Mouse (Mus musculus): ENCODE measurements around the gene Ttc25. TPM values are rescaled to one million over a fixed set of nuclear protein-coding genes. Genes with fewer than 3 reads are reported as not detected.
A peak's percentile ranks its signal among the peaks of the same experiment; 100 is the strongest.

The Ttc25 gene
- polyA plus RNA-seq, 1 experiment from 2014 or later = 0.45 TPM

DNA sequence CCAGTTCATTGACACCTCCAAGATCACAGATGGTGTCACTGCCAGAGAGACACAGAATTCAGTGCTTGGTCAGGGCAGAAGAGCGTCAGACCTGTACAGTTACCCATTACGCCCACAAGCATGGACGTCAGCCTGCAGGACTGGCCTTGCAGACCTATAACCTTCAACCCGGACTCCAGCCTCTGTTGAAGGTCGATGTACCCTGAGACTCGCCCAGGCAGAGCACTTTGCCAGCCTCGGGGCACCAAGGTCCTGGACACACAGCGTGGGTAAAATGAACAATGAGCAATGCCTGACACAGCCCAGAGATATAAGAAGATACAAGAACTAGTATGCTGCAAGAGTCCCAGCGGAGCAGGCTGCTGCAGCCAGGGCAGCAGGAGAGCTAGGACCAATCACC is 30.3 kb upstream of the Ttc25 start:
- Histone ChIP-seq H3K9me3 (ENCODE audit: control insufficient read depth, low read length) (no peaks in the 10 kb centered on the region), H3K4me2 (ENCODE audit: low read depth, low read length) (no peak overlapping the region), H3K27ac (ENCODE audit: low read length) (no peak overlapping the region), H3K4me3 (ENCODE audit: low read length) (no peak overlapping the region), H3K27me3 (replicated peaks; ENCODE audit: control insufficient read depth, insufficient read depth, low read length) (no peaks in the 10 kb centered on the region), H3K9ac (ENCODE audit: low read depth, low read length) (no peak overlapping the region), H3K36me3 (ENCODE audit: control insufficient read depth, insufficient read depth, low read length) (peaks cover 11% of the 10 kb centered on the region), H3K4me1 (ENCODE audit: control insufficient read depth, insufficient read depth, low read length) (peaks cover 24% of the 10 kb centered on the region)
- no peak for ATAC-seq
- WGBS = 89% methylated on average over 9 of the region's 9 CpGs

DNA sequence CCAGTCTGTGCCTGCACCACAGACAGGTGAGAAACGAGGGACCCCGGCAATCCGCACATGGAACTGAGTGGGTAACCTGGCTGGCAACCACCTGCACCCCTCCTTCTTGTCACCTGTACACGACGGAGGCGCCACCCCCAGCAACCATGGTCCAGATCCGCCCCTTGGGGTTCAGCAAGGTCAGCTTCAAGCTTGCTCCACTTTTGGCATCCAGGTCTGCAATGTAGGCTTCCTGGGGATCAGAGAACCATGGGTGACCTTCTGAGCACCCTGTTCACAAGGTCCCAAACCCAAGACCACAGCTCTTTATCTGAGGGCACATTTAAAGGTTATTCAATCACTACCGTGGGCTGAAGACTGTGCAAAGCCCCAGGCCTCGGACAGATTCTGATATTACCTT is 29.6 kb upstream of the Ttc25 start:
- 88% methylated on average over 9 of the region's 9 CpGs for WGBS
- peak overlapping the region; percentile 4; the same call in 1 of the 2 replicates for H3K27ac ChIP-seq (ENCODE audit: low read length)
- H3K4me3 ChIP-seq (ENCODE audit: low read length) = no peak overlapping the region
- no peak overlapping the region for H3K9ac ChIP-seq (ENCODE audit: low read depth, low read length)
- ATAC-seq = no peak
- H3K27me3 ChIP-seq (replicated peaks; ENCODE audit: control insufficient read depth, insufficient read depth, low read length) = no peaks in the 10 kb centered on the region
- H3K4me2 ChIP-seq (ENCODE audit: low read depth, low read length) = no peak overlapping the region
- no peaks in the 10 kb centered on the region for H3K9me3 ChIP-seq (ENCODE audit: control insufficient read depth, low read length)
- H3K36me3 ChIP-seq (ENCODE audit: control insufficient read depth, insufficient read depth, low read length) = peaks cover 13% of the 10 kb centered on the region
- H3K4me1 ChIP-seq (ENCODE audit: control insufficient read depth, insufficient read depth, low read length) = peaks cover 24% of the 10 kb centered on the region

DNA sequence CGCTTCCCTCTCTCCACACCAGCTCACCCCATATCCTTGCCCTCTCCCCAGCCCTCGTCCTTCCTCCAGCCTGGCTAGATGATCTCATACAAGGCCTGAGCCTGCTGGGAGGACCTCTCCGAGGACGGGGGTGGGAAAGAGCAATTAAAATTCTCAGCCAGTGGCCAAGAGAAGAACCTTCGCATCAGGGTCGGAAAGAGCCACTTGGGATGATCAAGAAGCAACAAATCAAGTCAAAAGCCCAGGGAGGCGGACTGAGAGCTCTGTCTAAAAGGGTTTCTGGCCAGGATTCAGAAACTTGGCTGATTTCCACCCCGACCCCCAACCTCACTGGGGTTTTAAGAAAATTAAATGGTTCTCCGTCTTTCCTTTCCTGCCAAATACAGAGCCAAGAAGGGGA is 29.1 kb upstream of the Ttc25 start:
- Histone ChIP-seq H3K4me2 (ENCODE audit: low read depth, low read length) (no peak overlapping the region), H3K4me1 (ENCODE audit: control insufficient read depth, insufficient read depth, low read length) (peaks cover 24% of the 10 kb centered on the region), H3K27me3 (replicated peaks; ENCODE audit: control insufficient read depth, insufficient read depth, low read length) (no peaks in the 10 kb centered on the region), H3K9me3 (ENCODE audit: control insufficient read depth, low read length) (no peaks in the 10 kb centered on the region), H3K4me3 (ENCODE audit: low read length) (no peak overlapping the region), H3K9ac (ENCODE audit: low read depth, low read length) (no peak overlapping the region), H3K27ac (ENCODE audit: low read length) (no peak overlapping the region), H3K36me3 (ENCODE audit: control insufficient read depth, insufficient read depth, low read length) (peaks cover 13% of the 10 kb centered on the region)
- no peak for ATAC-seq
- WGBS = 55% methylated on average over 9 of the region's 9 CpGs

DNA sequence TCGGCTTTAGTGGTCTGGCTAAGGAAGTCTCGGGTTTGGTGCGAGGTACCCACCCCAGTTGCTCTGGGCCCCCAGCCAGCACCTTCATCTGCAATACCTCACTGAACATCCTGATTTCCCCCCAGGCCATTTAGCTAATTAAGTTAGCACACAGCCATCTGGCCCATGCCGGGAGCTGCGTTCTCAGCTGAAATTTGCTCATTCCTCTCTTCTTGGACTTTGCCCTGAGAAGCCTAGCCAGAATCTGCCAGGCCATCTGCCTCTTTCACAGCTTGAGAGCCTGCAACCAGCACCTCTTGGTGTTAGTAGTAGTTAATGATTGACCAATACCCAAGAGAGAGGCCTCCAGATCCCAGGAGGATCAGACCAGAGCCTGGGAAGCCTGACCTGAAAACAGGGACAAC is 27.2 kb upstream of the Ttc25 start:
- 35% methylated on average over 5 of the region's 5 CpGs for WGBS
- no peaks in the 10 kb centered on the region for H3K27me3 ChIP-seq (replicated peaks; ENCODE audit: control insufficient read depth, insufficient read depth, low read length)
- H3K27ac ChIP-seq (ENCODE audit: low read length) = peak overlapping the region; percentile 51
- H3K4me3 ChIP-seq (ENCODE audit: low read length) = no peak overlapping the region
- peaks cover 24% of the 10 kb centered on the region for H3K4me1 ChIP-seq (ENCODE audit: control insufficient read depth, insufficient read depth, low read length)
- no peak overlapping the region for H3K4me2 ChIP-seq (ENCODE audit: low read depth, low read length)
- no peak overlapping the region for H3K9ac ChIP-seq (ENCODE audit: low read depth, low read length)
- H3K36me3 ChIP-seq (ENCODE audit: control insufficient read depth, insufficient read depth, low read length) = peaks cover 26% of the 10 kb centered on the region
- peak; percentile 94 for ATAC-seq
- no peaks in the 10 kb centered on the region for H3K9me3 ChIP-seq (ENCODE audit: control insufficient read depth, low read length)

DNA sequence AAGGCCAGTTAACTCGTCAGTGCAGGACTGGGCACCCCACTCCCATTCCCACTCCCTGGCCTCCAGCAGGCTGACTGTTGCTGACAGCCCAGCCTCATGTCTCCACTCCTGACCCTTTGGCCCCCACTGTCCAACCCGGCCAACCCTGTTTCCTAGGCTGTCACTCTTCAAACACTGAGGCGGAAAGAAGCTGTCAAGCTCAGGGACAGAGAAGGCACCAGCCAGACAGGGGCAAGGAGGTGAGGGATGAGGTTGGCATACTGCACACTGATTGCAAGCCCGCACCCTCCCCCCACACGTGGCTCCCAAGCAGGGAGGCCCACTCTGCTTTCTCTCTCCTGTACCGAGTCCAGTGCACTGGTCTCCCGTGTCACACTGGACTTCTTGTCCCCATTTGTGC is 26.2 kb upstream of the Ttc25 start:
- peak; percentile 14; the same call in 1 of the 2 replicates for ATAC-seq
- Histone ChIP-seq H3K4me2 (ENCODE audit: low read depth, low read length) (no peak overlapping the region), H3K9me3 (ENCODE audit: control insufficient read depth, low read length) (no peaks in the 10 kb centered on the region), H3K36me3 (ENCODE audit: control insufficient read depth, insufficient read depth, low read length) (peaks cover 27% of the 10 kb centered on the region), H3K9ac (ENCODE audit: low read depth, low read length) (no peak overlapping the region), H3K4me1 (ENCODE audit: control insufficient read depth, insufficient read depth, low read length) (peaks cover 27% of the 10 kb centered on the region), H3K27me3 (replicated peaks; ENCODE audit: control insufficient read depth, insufficient read depth, low read length) (no peaks in the 10 kb centered on the region), H3K4me3 (ENCODE audit: low read length) (no peak overlapping the region), H3K27ac (ENCODE audit: low read length) (peak overlapping the region; percentile 59)
- 57% methylated on average over 7 of the region's 7 CpGs for WGBS

DNA sequence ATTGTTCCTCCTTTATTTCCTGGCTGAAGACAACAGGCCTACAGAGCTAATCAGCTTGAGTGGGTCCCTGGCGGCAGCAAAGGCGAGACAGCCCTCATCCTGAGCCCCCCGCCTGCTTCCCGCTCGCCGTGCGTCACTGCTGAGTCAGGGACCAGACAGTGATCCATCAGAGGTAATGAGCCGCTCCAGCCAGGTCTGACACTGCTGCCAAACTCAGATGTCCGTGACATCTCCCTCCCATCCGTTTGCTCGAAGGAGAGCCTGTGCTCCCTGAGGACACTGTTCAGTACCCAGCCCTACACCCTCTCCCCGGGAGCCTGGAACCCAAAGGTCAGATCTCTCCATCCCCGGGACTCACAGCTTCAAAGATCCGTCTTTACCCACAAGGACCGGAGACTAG is 24.6 kb upstream of the Ttc25 start:
- peaks cover 18% of the 10 kb centered on the region for H3K36me3 ChIP-seq (ENCODE audit: control insufficient read depth, insufficient read depth, low read length)
- H3K4me2 ChIP-seq (ENCODE audit: low read depth, low read length) = no peak overlapping the region
- ATAC-seq = no peak
- peaks cover 43% of the 10 kb centered on the region for H3K4me1 ChIP-seq (ENCODE audit: control insufficient read depth, insufficient read depth, low read length)
- WGBS = 71% methylated on average over 15 of the region's 15 CpGs
- no peak overlapping the region for H3K4me3 ChIP-seq (ENCODE audit: low read length)
- H3K27me3 ChIP-seq (replicated peaks; ENCODE audit: control insufficient read depth, insufficient read depth, low read length) = no peaks in the 10 kb centered on the region
- H3K27ac ChIP-seq (ENCODE audit: low read length) = no peak overlapping the region
- no peaks in the 10 kb centered on the region for H3K9me3 ChIP-seq (ENCODE audit: control insufficient read depth, low read length)
- no peak overlapping the region for H3K9ac ChIP-seq (ENCODE audit: low read depth, low read length)

DNA sequence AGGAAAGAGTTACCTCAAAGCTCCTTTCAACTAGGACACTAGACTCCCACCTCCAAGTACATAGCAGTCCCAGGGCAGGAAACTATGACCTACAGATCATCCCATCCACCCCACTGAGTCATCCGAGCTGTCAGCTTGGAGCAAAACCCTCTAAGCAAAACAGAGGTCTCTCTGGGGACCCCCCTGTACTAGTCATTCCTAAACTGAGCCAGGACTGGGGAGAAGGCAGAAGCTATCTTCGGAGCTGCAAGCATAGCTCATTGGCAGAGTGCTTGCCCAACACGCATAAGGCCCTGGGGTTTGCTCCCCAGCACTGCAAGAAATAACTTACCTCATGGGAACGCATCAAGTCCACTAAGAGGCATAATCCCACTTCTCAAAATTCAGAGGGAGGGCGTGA is 21.0 kb upstream of the Ttc25 start:
- Histone ChIP-seq H3K9me3 (ENCODE audit: control insufficient read depth, low read length) (no peaks in the 10 kb centered on the region), H3K9ac (ENCODE audit: low read depth, low read length) (no peak overlapping the region), H3K4me1 (ENCODE audit: control insufficient read depth, insufficient read depth, low read length) (peaks cover 39% of the 10 kb centered on the region), H3K4me2 (ENCODE audit: low read depth, low read length) (no peak overlapping the region), H3K27ac (ENCODE audit: low read length) (no peak overlapping the region), H3K27me3 (replicated peaks; ENCODE audit: control insufficient read depth, insufficient read depth, low read length) (no peaks in the 10 kb centered on the region), H3K4me3 (ENCODE audit: low read length) (no peak overlapping the region), H3K36me3 (ENCODE audit: control insufficient read depth, insufficient read depth, low read length) (peaks cover 18% of the 10 kb centered on the region)
- no peak for ATAC-seq
- 81% methylated on average over 5 of the region's 5 CpGs for WGBS

DNA sequence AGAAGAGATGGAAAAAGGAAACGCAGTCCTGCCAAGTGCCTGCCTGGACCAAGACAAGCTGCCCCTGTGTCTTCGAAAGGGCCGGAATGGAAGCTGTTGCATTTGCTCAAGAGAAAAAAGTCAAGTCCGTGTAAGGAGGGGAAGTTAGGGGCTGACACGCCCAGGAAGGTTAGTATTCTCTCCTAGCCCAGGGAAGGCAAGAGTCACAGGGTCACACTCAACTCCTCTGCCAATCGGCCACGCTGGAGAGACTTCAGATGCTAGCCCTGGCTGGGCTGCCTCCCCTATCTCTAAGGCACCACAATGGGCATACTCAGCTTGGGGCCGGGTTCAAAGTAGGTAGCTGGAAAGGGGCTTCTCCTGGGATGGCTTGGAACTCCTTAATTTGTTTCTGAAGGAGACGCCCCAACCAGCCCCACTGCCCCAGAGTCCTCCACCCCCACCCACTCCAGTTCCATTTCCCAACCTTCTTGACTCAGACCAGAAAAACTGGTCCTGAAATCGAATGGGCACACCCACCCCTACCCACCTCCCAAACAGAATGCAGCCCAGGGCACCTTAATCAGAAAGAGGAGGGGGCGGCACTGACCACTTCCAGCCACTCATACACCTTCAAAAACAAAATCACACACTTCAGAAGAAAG is 20.3 kb upstream of the Ttc25 start:
- Histone ChIP-seq H3K9ac (ENCODE audit: low read depth, low read length) (peak overlapping the region; percentile 18; the same call in 1 of the 2 replicates), H3K4me1 (ENCODE audit: control insufficient read depth, insufficient read depth, low read length) (peaks cover 37% of the 10 kb centered on the region), H3K4me2 (ENCODE audit: low read depth, low read length) (peak overlapping the region; percentile 92), H3K9me3 (ENCODE audit: control insufficient read depth, low read length) (no peaks in the 10 kb centered on the region), H3K27me3 (replicated peaks; ENCODE audit: control insufficient read depth, insufficient read depth, low read length) (no peaks in the 10 kb centered on the region), H3K4me3 (ENCODE audit: low read length) (peak overlapping the region; percentile 64), H3K36me3 (ENCODE audit: control insufficient read depth, insufficient read depth, low read length) (peaks cover 18% of the 10 kb centered on the region), H3K27ac (ENCODE audit: low read length) (no peak overlapping the region; the same call in 1 of the 2 replicates)
- WGBS = 41% methylated on average over 11 of the region's 11 CpGs
- no peak for ATAC-seq

DNA sequence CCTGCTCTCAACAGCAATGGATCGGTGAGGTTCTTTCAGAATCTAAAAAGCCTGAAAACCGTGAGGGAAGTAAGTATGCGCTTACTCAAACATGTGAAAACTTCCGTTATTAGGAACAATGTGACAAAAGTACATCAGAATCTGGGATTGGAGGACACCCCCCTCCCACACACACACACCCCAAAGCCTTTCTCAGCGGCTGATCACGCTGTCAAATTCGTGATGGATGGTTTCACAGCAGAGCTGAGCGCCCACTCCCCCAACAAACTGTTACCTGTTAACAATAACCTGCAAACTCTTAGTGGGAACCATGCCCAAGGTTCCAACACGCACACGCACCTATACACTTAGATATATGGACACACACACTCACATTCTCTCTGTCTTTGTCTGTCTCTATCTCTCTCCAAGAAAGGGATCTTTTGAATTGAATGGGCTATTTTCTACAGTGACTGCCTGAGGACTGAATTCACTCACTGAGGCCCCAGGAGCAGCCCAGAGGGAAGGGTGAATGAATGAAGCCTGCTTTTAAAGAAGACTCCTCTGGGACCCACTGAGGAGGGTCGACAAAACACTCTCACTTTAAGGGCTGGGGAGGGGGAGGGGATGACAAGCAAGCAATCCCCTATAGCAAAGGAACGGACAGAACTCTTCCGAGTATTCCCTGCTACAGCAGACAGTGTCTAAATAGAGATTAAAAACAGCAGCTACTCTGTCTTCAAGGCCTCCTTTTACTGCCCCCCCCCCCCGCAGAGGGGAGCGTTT is 19.2 kb upstream of the Ttc25 start:
- no peaks in the 10 kb centered on the region for H3K9me3 ChIP-seq (ENCODE audit: control insufficient read depth, low read length)
- H3K36me3 ChIP-seq (ENCODE audit: control insufficient read depth, insufficient read depth, low read length) = peaks cover 16% of the 10 kb centered on the region
- H3K4me1 ChIP-seq (ENCODE audit: control insufficient read depth, insufficient read depth, low read length) = peaks cover 37% of the 10 kb centered on the region
- H3K4me3 ChIP-seq (ENCODE audit: low read length) = peak overlapping the region; percentile 64
- H3K9ac ChIP-seq (ENCODE audit: low read depth, low read length) = peak overlapping the region; percentile 76
- peak overlapping the region; percentile 92 for H3K4me2 ChIP-seq (ENCODE audit: low read depth, low read length)
- H3K27ac ChIP-seq (ENCODE audit: low read length) = no peak overlapping the region
- WGBS = 19% methylated on average over 15 of the region's 15 CpGs
- ATAC-seq = no peak
- no peaks in the 10 kb centered on the region for H3K27me3 ChIP-seq (replicated peaks; ENCODE audit: control insufficient read depth, insufficient read depth, low read length)

Measured in intestine, embryonic 16.5 days (tissue).